Mouse (Mus musculus): ENCODE measurements around the gene Slc26a5. TPM values are rescaled to one million over a fixed set of nuclear protein-coding genes. Genes with fewer than 3 reads are reported as not detected.
A peak's percentile ranks its signal among the peaks of the same experiment; 100 is the strongest.

Gene Slc26a5
- polyA plus RNA-seq, 1 experiment from 2014 or later, result 0.11 TPM

DNA sequence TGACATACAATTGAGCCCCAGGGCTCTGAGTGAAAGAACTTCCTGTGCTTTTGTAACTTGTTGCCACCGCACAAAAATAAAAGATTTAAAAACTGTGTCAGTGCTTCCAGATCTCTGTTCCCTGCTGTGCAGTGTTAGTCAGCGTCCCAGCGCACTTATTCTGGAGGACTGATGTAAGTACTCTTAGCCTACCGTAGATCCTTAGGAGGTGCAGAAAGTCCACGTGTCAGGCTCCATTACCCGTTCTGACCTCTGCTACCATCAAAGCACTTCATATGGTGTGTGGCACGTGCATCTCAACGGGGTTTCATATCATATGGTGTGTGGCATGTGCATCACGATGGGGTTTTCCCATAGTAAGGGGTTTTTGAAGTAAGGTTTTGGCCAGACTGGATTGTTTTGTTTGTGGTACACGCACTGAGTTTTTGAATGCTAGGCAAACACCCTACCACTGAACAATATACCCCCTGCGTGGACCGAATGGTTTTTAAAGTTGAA lies 61.7 kb downstream of the Slc26a5 start:
- Histone ChIP-seq H3K9me3 (no peaks in the 10 kb centered on the region), H3K4me1 (no peaks in the 10 kb centered on the region), H3K27ac (replicated peaks) (no peak overlapping the region), H3K36me3 (peaks cover 55% of the 10 kb centered on the region), H3K4me2 (replicated peaks) (no peak overlapping the region), H3K27me3 (no peaks in the 10 kb centered on the region), H3K4me3 (no peak overlapping the region), H3K9ac (replicated peaks) (no peak overlapping the region)
- WGBS, result 91% methylated on average over 12 of the region's 12 CpGs
- ATAC-seq (ENCODE audit: low FRiP score, low read depth), result no peak

- H3K9me3 ChIP-seq, result no peaks in the 10 kb centered on the region
- no peaks in the 10 kb centered on the region for H3K27me3 ChIP-seq
- H3K36me3 ChIP-seq, result peaks cover 60% of the 10 kb centered on the region
- no peak overlapping the region for H3K4me2 ChIP-seq (replicated peaks)
- no peak overlapping the region for H3K9ac ChIP-seq (replicated peaks)
- H3K27ac ChIP-seq (replicated peaks), result no peak overlapping the region
- no peak for ATAC-seq (ENCODE audit: low FRiP score, low read depth)
- no peaks in the 10 kb centered on the region for H3K4me1 ChIP-seq
- WGBS, result 95% methylated on average over 9 of the region's 9 CpGs
- H3K4me3 ChIP-seq, result no peak overlapping the region
These were observed 62.5 kb downstream of the Slc26a5 start for GRCm38 (mm10) chr5:21802907-21803306.

DNA sequence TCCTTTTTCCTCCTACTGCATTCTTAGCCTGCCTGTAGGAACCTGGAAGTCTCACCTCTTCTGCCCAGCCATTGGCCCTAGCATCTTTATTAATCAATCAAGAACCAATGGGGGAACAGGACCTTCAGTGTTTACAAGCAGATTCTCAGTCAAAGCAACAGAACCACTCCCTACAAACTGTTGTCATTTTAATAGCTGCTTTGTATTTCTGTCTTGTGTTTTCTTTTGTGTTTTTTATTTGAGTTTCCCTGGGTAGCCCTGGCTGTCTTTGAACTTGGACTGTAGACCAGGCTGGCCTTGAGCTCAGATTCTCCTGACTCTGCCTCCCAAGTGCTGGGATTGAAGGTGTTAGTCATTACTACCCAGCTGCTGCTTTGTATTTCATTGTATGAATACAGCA lies 73.2 kb downstream of the Slc26a5 start:
- no peak for ATAC-seq (ENCODE audit: low FRiP score, low read depth)

GRCm38 (mm10) chr5:21789061-21789460 lies 76.3 kb downstream of the Slc26a5 start:
- Histone ChIP-seq H3K27ac (replicated peaks) (no peak overlapping the region; the same call in 1 of the 2 replicates), H3K4me2 (replicated peaks) (peak overlapping the region; percentile 15; the same call in 1 of the 2 replicates), H3K36me3 (0 out of 2 replicates have a peak, but pooled peaks cover 3% of the 10 kb centered on the region), H3K9ac (replicated peaks) (no peak overlapping the region; the same call in 1 of the 2 replicates), H3K4me1 (peaks cover 24% of the 10 kb centered on the region), H3K9me3 (no peaks in the 10 kb centered on the region), H3K27me3 (no peaks in the 10 kb centered on the region), H3K4me3 (no peak overlapping the region)
- 82% methylated on average over 5 of the region's 5 CpGs for WGBS
- no peak for ATAC-seq (ENCODE audit: low FRiP score, low read depth)

More for the DNA sequence above, 73.2 kb downstream of the Slc26a5 start:
- no peak overlapping the region for H3K4me2 ChIP-seq (replicated peaks)
- H3K4me3 ChIP-seq, result no peak overlapping the region
- H3K9ac ChIP-seq (replicated peaks), result no peak overlapping the region
- H3K36me3 ChIP-seq, result peaks cover 21% of the 10 kb centered on the region
- no peak overlapping the region for H3K27ac ChIP-seq (replicated peaks)
- H3K9me3 ChIP-seq, result no peaks in the 10 kb centered on the region
- H3K4me1 ChIP-seq, result peaks cover 20% of the 10 kb centered on the region
- no peaks in the 10 kb centered on the region for H3K27me3 ChIP-seq

DNA sequence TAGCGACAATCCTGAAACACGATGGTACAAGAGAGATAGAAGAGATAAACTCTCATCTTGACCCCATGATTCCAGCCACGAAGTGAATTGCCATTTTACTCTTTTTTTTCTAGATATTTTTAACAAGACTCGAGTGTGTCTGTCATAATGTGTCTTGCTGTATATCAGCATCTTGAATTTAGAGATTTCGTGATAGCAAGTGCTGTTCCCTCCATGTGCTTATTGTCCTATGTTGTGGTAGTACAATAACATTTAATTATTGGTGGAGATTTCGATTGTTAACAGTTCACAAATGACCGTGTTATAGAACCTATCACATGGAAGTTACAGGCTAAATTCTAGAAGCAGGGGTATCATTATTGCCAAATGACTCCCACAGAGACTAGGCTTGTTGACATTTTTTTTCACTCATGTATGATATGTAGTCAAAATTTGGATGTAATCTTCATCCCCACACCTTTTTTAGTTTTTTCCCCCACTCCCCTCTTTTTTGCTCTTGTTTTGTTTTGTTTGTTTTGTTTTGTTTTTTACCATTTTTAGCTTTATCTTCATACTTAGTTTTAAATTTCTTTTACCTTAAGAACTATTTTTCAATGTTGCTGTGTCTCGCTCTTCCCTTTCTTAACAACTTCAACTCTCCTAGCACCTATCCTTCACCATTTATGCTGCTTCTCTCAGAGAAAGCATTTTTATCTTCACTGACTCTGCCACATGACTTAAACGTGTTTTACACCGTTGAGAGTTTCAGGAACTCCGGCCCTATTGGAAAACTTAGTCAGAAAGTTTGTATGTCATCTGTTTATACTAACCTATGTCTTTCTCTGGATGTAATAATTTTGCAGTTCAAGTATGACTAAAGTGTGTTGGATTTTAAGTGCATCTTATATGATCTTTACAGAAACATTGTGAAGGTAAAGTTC lies 78.0 kb downstream of the Slc26a5 start:
- Histone ChIP-seq H3K9ac (replicated peaks) (peak overlapping the region; percentile 89), H3K4me3 (peak overlapping the region; percentile 93), H3K36me3 (peaks cover 9% of the 10 kb centered on the region), H3K4me1 (peaks cover 26% of the 10 kb centered on the region), H3K27me3 (no peaks in the 10 kb centered on the region), H3K4me2 (replicated peaks) (peak overlapping the region; percentile 72), H3K27ac (replicated peaks) (no peak overlapping the region), H3K9me3 (no peaks in the 10 kb centered on the region)
- WGBS, result 41% methylated on average over 11 of the region's 11 CpGs
- no peak for ATAC-seq (ENCODE audit: low FRiP score, low read depth)

DNA sequence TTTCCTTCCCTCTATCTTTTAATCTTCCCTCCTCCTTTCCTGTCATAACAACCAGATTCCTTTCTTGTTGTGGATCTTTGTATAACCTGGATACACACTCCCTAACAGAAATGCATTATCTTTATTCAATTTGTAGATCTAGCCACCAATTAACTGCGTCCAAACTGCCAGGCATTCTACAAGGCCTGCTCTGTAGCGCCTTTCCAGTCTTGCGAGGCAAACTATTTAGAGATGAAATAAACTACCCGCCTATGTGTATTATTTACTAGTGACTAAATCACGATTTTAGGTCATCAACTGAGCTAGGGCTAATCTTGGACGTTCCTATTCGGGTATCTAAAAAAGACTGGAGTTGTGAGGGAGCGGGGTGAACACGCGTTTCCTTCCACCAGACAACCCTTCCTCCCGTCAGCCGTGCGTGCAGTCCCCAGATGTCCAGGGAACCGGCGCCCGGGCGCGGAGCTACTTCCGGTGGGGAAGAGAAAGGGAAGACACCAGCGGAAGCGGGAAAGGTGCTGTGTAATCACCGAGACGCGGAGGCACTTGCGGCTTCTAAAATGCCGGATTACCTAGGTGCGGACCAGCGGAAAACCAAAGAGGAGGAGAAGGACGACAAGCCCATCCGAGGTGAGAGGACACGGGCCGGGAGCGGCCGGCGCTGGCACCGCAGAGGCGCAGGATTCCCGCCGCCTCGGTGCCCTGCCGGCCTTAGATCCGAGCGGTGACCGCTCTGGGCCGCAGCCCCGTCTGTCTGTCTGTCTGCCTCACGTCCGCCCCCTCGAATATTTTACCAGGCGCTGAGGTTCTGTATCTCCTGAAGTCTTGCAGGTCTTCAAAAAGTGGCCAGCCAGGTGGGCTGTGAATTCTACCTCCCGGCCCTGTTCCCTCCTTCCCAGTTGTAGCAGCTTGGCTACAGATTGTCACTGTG lies 78.9 kb downstream of the Slc26a5 start:
- Histone ChIP-seq H3K36me3 (peaks cover 15% of the 10 kb centered on the region), H3K27ac (replicated peaks) (peak overlapping the region; percentile 83), H3K4me3 (peak overlapping the region; percentile 93), H3K4me1 (peaks cover 26% of the 10 kb centered on the region), H3K9me3 (no peaks in the 10 kb centered on the region), H3K9ac (replicated peaks) (peak overlapping the region; percentile 89), H3K4me2 (replicated peaks) (peak overlapping the region; percentile 72), H3K27me3 (no peaks in the 10 kb centered on the region)
- WGBS, result 4% methylated on average over 44 of the region's 51 CpGs
- ATAC-seq (ENCODE audit: low FRiP score, low read depth), result peak; percentile 76

GRCm38 (mm10) chr5:21785776-21786175 lies 79.6 kb downstream of the Slc26a5 start:
- no peaks in the 10 kb centered on the region for H3K9me3 ChIP-seq
- no peak overlapping the region; the same call in 1 of the 2 replicates for H3K4me3 ChIP-seq
- peak overlapping the region; percentile 72 for H3K4me2 ChIP-seq (replicated peaks)
- H3K36me3 ChIP-seq, result peaks cover 22% of the 10 kb centered on the region
- H3K9ac ChIP-seq (replicated peaks), result no peak overlapping the region
- H3K27me3 ChIP-seq, result no peaks in the 10 kb centered on the region
- ATAC-seq (ENCODE audit: low FRiP score, low read depth), result no peak
- peak overlapping the region; percentile 83 for H3K27ac ChIP-seq (replicated peaks)
- peaks cover 26% of the 10 kb centered on the region for H3K4me1 ChIP-seq
- WGBS, result 72% methylated on average over 7 of the region's 7 CpGs

- no peaks in the 10 kb centered on the region for H3K9me3 ChIP-seq
- ATAC-seq (ENCODE audit: low FRiP score, low read depth), result peak; percentile 97
- peaks cover 30% of the 10 kb centered on the region for H3K36me3 ChIP-seq
- peaks cover 26% of the 10 kb centered on the region for H3K4me1 ChIP-seq
- peak within 1 kb of the TSS; percentile 93 for H3K4me3 ChIP-seq
- under 1% methylated on average over 37 of the region's 37 CpGs for WGBS
- peak within 1 kb of the TSS; percentile 83 for H3K27ac ChIP-seq (replicated peaks)
- peak within 1 kb of the TSS; percentile 89 for H3K9ac ChIP-seq (replicated peaks)
- no peaks in the 10 kb centered on the region for H3K27me3 ChIP-seq
- peak within 1 kb of the TSS; percentile 96 for H3K4me2 ChIP-seq (replicated peaks)
These were observed 80.4 kb downstream of the Slc26a5 start, which contains the start of the genes Dnajc2 and Psmc2 for GRCm38 (mm10) chr5:21785053-21785452. Dnajc2 (minus strand) TSS chr5:21785251. Psmc2 (plus strand) TSS chr5:21785283.

DNA sequence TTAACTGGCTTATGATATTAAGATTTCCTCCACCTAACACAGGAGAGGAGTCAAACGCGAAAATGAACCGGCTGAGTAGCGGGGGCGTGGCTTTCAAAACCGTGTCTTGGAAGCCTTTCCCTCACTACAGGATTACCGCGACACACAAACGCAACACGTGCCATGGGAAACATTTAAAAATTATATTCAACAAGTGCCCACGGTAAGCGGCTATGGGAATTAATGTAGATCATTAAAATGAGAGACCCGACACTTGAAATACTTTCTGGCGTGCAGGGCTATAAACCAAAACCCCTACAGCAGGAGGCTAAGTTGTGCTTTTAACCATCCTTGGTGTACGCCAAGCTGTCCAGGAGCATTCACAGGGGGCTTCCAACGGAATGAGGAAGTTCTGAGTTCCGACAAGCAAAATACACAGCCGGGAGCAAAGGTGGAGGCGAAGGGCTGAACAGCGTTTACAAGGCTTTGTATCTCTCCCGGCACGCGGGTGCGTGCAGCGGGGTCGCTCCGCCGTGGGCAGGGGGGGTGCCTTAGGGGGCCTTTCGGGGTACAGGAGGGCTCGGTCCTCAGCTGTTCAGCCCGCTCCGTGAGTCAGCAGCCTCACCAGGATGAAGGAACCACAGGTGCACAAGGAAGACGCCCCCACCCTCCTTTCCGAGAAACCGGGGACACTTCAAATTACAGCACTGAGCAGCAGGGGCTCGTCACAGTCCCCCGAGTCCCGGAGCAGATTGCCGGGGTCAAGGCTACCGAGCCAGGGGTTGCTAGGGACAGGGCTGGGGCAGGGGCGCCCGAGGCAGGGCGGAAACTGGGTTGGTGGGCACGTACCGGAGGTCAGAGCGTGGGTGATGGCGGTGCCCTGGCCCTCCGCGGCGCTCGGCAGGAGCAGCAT lies 81.0 kb downstream of the Slc26a5 start:
- Histone ChIP-seq H3K36me3 (peaks cover 36% of the 10 kb centered on the region), H3K4me3 (peak overlapping the region; percentile 88), H3K4me2 (replicated peaks) (peak overlapping the region; percentile 96), H3K9ac (replicated peaks) (peak overlapping the region; percentile 85), H3K9me3 (no peaks in the 10 kb centered on the region), H3K4me1 (peaks cover 26% of the 10 kb centered on the region), H3K27ac (replicated peaks) (peak overlapping the region; percentile 77), H3K27me3 (no peaks in the 10 kb centered on the region)
- WGBS, result under 1% methylated on average over 51 of the region's 51 CpGs
- peak; percentile 83 for ATAC-seq (ENCODE audit: low FRiP score, low read depth)

DNA sequence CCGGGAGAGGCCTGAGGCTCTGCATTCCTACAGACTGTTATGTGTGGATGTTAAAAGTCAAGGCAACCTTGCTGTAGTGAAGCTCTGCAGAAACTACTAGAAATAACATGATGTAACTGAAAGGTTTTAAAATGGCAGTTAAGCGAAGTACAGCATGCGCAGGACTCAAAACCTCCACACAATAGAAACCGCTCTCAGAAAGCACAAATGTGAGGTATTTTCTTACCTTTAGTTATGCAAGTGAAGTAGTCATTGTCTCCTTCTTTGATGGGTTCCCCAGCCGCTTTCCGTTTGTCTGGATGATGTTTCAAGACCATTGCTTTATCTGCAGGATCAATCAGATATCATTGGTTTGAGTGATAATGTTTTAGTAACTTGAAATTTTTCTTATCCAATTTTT lies 88.9 kb downstream of the Slc26a5 start:
- H3K9me3 ChIP-seq, result no peaks in the 10 kb centered on the region
- no peaks in the 10 kb centered on the region for H3K27me3 ChIP-seq
- no peak overlapping the region for H3K4me3 ChIP-seq
- peaks cover 68% of the 10 kb centered on the region for H3K36me3 ChIP-seq
- no peaks in the 10 kb centered on the region for H3K4me1 ChIP-seq
- H3K4me2 ChIP-seq (replicated peaks), result no peak overlapping the region
- no peak overlapping the region for H3K27ac ChIP-seq (replicated peaks)
- no peak overlapping the region for H3K9ac ChIP-seq (replicated peaks)
- 93% methylated on average over 6 of the region's 6 CpGs for WGBS
- ATAC-seq (ENCODE audit: low FRiP score, low read depth), result no peak

- H3K9ac ChIP-seq (replicated peaks), result no peak overlapping the region
- H3K27ac ChIP-seq (replicated peaks), result no peak overlapping the region
- no peak for ATAC-seq (ENCODE audit: low FRiP score, low read depth)
- H3K4me1 ChIP-seq, result no peaks in the 10 kb centered on the region
- WGBS, result 94% methylated on average over 6 of the region's 6 CpGs
- no peak overlapping the region for H3K4me3 ChIP-seq
- H3K27me3 ChIP-seq, result no peaks in the 10 kb centered on the region
- no peaks in the 10 kb centered on the region for H3K9me3 ChIP-seq
- H3K4me2 ChIP-seq (replicated peaks), result no peak overlapping the region
- H3K36me3 ChIP-seq, result peaks cover 67% of the 10 kb centered on the region
These were observed 95.6 kb downstream of the Slc26a5 start for GRCm38 (mm10) chr5:21769841-21770240.
